Mouse (Mus musculus): ENCODE data around the gene Slc35b1. TPM values are rescaled to one million over a fixed set of nuclear protein-coding genes. Genes with fewer than 3 reads are reported as not detected.

Slc35b1 gene
- polyA plus RNA-seq, 1 experiment from 2014 or later = 174 TPM

DNA sequence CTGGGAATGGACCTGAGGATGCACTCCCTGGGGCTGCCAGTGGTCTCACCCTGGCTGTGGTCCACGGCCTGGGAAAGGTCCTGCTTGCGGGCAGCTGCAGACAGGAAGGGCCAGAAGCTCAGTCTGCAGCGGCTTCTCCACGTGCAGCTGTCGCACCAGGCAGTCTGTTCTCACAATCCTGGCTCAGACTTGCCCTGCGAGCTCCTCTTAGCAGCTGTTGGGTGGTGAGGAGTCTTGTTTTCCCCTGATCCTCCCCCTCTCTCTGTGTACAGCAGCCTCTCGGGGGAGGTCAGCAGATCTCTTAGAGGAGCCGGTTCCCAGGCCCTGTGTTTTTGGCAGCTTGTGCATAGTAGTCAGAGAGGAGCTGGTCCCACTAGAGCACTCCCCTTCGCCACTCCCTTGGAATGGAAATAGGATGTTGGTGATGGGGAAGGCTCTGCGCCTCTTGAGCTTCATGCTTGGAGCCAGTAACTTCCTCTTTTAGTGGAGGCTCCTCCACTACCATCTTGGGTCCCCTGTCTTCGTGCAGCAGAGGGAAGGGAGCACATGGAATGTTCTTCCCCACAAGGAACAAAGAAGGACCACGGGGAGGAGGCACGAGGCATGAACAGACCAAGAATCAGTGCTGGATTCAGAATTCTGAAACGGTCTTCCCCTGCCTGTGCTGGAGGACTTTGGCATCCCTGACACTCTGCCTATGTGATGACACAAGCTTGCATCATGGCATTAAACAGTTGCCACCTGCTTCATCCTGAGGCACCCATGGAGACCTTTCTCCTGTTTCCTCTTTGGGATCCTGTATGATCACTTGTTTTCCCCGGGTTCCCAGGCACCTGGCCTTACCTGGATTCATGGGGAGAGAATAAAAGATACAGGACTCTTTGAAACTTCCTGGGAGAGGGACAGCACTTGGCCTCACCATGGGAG, 14.3 kb upstream of the Slc35b1 start:
- ATAC-seq = no peak
- H3K4me2 ChIP-seq (ENCODE audit: low read length) = no peak overlapping the region
- no peak overlapping the region for H3K9ac ChIP-seq (ENCODE audit: low read length)
- no peaks in the 10 kb centered on the region for H3K36me3 ChIP-seq (ENCODE audit: control insufficient read depth, insufficient read depth, low read length)
- H3K4me3 ChIP-seq (ENCODE audit: low read depth, low read length) = no peak overlapping the region
- H3K4me1 ChIP-seq (ENCODE audit: control insufficient read depth, insufficient read depth, low read length) = no peaks in the 10 kb centered on the region
- 74% methylated on average over 15 of the region's 15 CpGs for WGBS
- H3K27ac ChIP-seq (ENCODE audit: low read depth, low read length) = no peak overlapping the region
- no peaks in the 10 kb centered on the region for H3K9me3 ChIP-seq (replicated peaks; ENCODE audit: control insufficient read depth, low read length)
- peak; percentile 23 for DNase-seq (ENCODE audit: low spot score)
- no peaks in the 10 kb centered on the region for H3K27me3 ChIP-seq (replicated peaks; ENCODE audit: control insufficient read depth, insufficient read depth, low read length)

DNA sequence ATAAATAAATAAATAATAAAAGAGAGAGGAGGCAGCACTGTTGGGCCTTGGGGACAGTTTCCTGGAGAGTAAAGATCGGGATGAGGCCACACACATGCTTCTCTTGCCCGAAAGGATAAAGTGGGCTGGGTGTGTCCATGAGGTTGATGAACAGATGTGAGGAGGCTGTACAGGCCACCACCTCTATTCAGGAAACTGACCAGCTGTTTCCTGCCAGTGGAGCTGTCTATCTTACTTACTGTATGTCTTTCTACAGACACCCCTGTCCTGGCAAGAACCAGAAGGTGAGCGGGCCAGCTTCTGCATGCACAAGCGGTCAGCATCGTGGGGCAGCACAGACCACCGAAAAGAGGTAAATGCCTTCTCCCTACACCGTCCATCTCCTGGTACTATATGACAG, 13.3 kb upstream of the Slc35b1 start:
- H3K27me3 ChIP-seq (replicated peaks; ENCODE audit: control insufficient read depth, insufficient read depth, low read length) = no peaks in the 10 kb centered on the region
- WGBS = 97% methylated on average over 7 of the region's 7 CpGs
- no peak overlapping the region for H3K27ac ChIP-seq (ENCODE audit: low read depth, low read length)
- no peak overlapping the region for H3K4me3 ChIP-seq (ENCODE audit: low read depth, low read length)
- ATAC-seq = no peak
- no peak for DNase-seq (ENCODE audit: low spot score)
- H3K4me1 ChIP-seq (ENCODE audit: control insufficient read depth, insufficient read depth, low read length) = no peaks in the 10 kb centered on the region
- no peak overlapping the region for H3K9ac ChIP-seq (ENCODE audit: low read length)
- no peak overlapping the region for H3K4me2 ChIP-seq (ENCODE audit: low read length)
- no peaks in the 10 kb centered on the region for H3K36me3 ChIP-seq (ENCODE audit: control insufficient read depth, insufficient read depth, low read length)
- no peaks in the 10 kb centered on the region for H3K9me3 ChIP-seq (replicated peaks; ENCODE audit: control insufficient read depth, low read length)

DNA sequence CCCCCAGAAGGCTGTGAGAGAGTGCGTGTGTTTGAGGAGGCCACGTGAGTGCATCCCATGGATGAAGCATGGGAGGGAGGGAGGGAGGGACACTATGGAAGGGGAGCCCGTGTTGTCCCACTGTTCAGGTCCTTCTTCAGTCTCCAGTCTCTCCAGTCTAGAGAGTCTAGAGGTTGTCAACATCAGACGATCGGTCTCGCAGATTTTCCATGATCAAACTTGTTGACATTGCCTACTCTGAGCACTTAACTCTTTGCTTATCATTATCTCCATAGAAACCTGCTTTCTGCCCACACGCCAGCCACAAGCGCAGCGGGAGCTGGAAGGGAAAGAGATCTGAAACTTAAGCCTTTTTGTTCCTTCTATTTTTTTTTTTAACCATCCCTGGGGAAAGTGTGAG, 5.6 kb upstream of the Slc35b1 start:
- Histone ChIP-seq H3K4me3 (ENCODE audit: low read depth, low read length) (no peak overlapping the region), H3K4me2 (ENCODE audit: low read length) (no peak overlapping the region), H3K36me3 (ENCODE audit: control insufficient read depth, insufficient read depth, low read length) (no peaks in the 10 kb centered on the region), H3K27ac (ENCODE audit: low read depth, low read length) (no peak overlapping the region), H3K9ac (ENCODE audit: low read length) (no peak overlapping the region), H3K27me3 (replicated peaks; ENCODE audit: control insufficient read depth, insufficient read depth, low read length) (no peaks in the 10 kb centered on the region), H3K9me3 (replicated peaks; ENCODE audit: control insufficient read depth, low read length) (no peaks in the 10 kb centered on the region), H3K4me1 (ENCODE audit: control insufficient read depth, insufficient read depth, low read length) (no peaks in the 10 kb centered on the region)
- ATAC-seq (no peak), DNase-seq (ENCODE audit: low spot score) (no peak)
- 85% methylated on average over 9 of the region's 9 CpGs for WGBS

DNA sequence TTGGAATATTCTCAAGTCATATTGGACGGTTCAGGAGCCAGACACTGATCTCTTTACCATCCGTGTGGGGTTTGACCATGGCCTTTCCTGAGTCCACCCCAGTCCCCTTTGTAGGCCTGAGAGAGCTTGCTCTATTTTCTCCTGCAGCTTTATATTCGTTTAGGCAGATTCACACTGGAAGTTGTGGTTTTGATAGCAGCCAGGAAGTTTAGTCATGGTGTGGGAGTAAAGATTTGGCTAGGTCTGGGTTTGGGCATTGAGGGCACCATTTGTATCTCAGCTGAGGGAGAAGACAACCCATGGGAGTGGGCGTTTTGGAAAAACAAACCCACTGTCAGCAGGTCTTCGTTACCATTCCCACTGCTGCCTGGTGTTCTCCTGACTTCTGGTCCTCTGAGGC, 4.9 kb upstream of the Slc35b1 start:
- Histone ChIP-seq H3K27ac (ENCODE audit: low read depth, low read length) (no peak overlapping the region), H3K36me3 (ENCODE audit: control insufficient read depth, insufficient read depth, low read length) (no peaks in the 10 kb centered on the region), H3K4me1 (ENCODE audit: control insufficient read depth, insufficient read depth, low read length) (no peaks in the 10 kb centered on the region), H3K9me3 (replicated peaks; ENCODE audit: control insufficient read depth, low read length) (no peaks in the 10 kb centered on the region), H3K9ac (ENCODE audit: low read length) (no peak overlapping the region), H3K4me3 (ENCODE audit: low read depth, low read length) (no peak overlapping the region), H3K27me3 (replicated peaks; ENCODE audit: control insufficient read depth, insufficient read depth, low read length) (no peaks in the 10 kb centered on the region), H3K4me2 (ENCODE audit: low read length) (no peak overlapping the region)
- 77% methylated on average over 5 of the region's 5 CpGs for WGBS
- DNase-seq (ENCODE audit: low spot score) = no peak
- ATAC-seq = no peak

DNA sequence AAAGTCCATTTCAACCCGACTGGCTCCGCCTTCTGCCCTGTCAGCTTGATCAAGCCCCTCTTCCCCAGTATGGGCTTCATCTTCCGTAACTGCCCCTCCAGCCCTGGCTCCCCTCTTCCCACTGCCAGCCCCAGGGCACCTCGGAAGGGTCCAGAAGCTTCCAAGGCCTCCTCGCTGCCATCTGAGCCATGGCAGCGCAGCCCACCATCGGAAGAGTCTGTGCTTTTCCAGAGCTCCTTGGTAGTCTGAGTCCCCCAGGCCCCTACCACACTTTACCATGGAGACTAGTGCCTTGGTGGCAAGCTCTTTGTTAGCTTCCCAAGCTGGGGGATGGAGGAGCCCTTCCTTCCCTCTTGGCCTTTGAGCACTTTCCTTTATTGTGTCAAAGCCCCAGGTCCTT, 3.8 kb upstream of the Slc35b1 start:
- Histone ChIP-seq H3K9ac (ENCODE audit: low read length) (no peak overlapping the region), H3K9me3 (replicated peaks; ENCODE audit: control insufficient read depth, low read length) (no peaks in the 10 kb centered on the region), H3K4me3 (ENCODE audit: low read depth, low read length) (no peak overlapping the region), H3K27ac (ENCODE audit: low read depth, low read length) (no peak overlapping the region), H3K27me3 (replicated peaks; ENCODE audit: control insufficient read depth, insufficient read depth, low read length) (no peaks in the 10 kb centered on the region), H3K4me1 (ENCODE audit: control insufficient read depth, insufficient read depth, low read length) (peaks cover 3% of the 10 kb centered on the region; the same call in 1 of the 2 replicates), H3K36me3 (ENCODE audit: control insufficient read depth, insufficient read depth, low read length) (no peaks in the 10 kb centered on the region), H3K4me2 (ENCODE audit: low read length) (no peak overlapping the region)
- DNase-seq (ENCODE audit: low spot score) = no peak
- WGBS = 93% methylated on average over 7 of the region's 7 CpGs
- ATAC-seq = no peak

DNA sequence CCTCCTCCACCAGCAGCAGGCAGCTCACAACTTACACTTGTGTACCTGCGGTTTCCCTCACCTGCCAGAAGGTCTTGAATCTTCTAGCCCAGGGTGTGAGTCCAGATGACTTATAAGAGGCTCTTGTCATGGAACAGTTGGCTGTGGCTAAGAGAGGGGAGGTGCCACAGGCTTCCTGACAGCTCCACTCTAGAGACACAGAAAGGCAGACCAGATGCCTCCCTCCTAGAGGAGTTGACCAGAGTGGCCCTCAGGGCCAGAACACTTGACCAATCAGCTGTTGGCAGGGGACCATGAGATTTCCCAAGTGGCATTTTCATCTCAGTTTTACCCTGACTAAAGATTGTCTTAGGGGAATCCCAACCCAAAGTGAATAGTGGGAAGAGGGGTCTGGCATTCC, 3.3 kb upstream of the Slc35b1 start:
- Histone ChIP-seq H3K36me3 (ENCODE audit: control insufficient read depth, insufficient read depth, low read length) (0 out of 2 replicates have a peak, but pooled peaks cover under 1% of the 10 kb centered on the region), H3K4me2 (ENCODE audit: low read length) (no peak overlapping the region), H3K27ac (ENCODE audit: low read depth, low read length) (no peak overlapping the region), H3K9ac (ENCODE audit: low read length) (no peak overlapping the region), H3K4me3 (ENCODE audit: low read depth, low read length) (no peak overlapping the region), H3K9me3 (replicated peaks; ENCODE audit: control insufficient read depth, low read length) (no peaks in the 10 kb centered on the region), H3K27me3 (replicated peaks; ENCODE audit: control insufficient read depth, insufficient read depth, low read length) (no peaks in the 10 kb centered on the region), H3K4me1 (ENCODE audit: control insufficient read depth, insufficient read depth, low read length) (peaks cover 7% of the 10 kb centered on the region; the same call in 1 of the 2 replicates)
- no peak for ATAC-seq
- WGBS = 88% methylated on average over 1 of the region's 1 CpGs
- no peak for DNase-seq (ENCODE audit: low spot score)

DNA sequence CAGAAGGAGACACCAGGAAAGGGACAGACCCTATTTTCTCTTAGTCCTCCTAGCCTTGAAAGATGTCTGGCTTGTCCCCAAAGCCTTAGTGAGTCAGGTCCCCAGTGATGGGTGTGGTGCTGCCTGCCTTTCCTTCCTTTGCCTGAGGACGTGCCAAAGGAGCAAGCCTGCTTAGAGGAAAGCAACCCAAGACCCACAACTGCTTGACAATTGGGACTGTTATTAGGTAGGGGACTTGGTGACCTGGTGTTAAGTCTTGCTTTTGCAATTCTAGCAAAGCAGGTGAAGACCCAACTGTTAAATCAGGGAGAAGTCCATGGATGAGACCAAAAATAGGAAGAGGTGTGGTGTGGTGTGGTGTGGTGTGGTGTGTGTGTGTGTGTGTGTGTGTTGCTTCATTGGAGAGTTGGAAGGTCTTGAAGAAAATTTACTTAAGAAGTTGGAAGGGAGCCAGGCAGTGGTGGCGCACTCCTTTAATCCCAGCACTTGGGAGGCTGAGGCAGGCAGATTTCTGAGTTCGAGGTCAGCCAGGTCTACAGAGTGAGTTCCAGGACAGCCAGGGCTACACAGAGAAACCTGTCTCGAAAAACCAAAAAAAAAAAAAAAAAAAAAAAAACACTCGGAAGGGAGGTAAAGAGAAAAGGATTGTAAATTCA, 1.0 kb upstream of the Slc35b1 start:
- WGBS = 91% methylated on average over 5 of the region's 5 CpGs
- ATAC-seq = no peak

DNA sequence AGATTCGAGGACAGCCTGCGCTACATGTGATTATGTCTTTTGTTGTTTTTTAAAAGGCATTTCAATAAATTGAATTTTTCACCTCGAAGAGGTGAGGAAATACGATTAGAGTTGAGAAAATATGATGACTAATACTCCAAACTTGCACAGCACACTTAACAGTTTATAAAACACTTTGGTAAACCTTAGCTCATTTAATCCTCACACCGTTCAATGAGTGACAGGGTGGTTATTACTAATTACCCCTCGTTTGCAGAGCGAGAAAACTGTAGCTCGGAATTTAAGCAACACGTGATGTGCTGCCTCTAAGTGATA, 531 bp upstream of the Slc35b1 start:
- H3K4me1 ChIP-seq (ENCODE audit: control insufficient read depth, insufficient read depth, low read length) = peaks cover 7% of the 10 kb centered on the region; the same call in 1 of the 2 replicates
- DNase-seq (ENCODE audit: low spot score) (no peak), ATAC-seq (no peak)
- H3K9ac ChIP-seq (ENCODE audit: low read length) = 0 out of 2 replicates have a peak overlapping the region, but pooled peaks have one; percentile 17
- H3K27me3 ChIP-seq (replicated peaks; ENCODE audit: control insufficient read depth, insufficient read depth, low read length) = no peaks in the 10 kb centered on the region
- H3K9me3 ChIP-seq (replicated peaks; ENCODE audit: control insufficient read depth, low read length) = no peaks in the 10 kb centered on the region
- peaks cover 25% of the 10 kb centered on the region for H3K36me3 ChIP-seq (ENCODE audit: control insufficient read depth, insufficient read depth, low read length)
- peak overlapping the region; percentile 22 for H3K4me3 ChIP-seq (ENCODE audit: low read depth, low read length)
- peak overlapping the region; percentile 39 for H3K4me2 ChIP-seq (ENCODE audit: low read length)
- H3K27ac ChIP-seq (ENCODE audit: low read depth, low read length) = no peak overlapping the region; the same call in 1 of the 2 replicates
- WGBS = 37% methylated on average over 9 of the region's 9 CpGs

More for the DNA sequence above, 1.0 kb upstream of the Slc35b1 start:
- Histone ChIP-seq H3K4me3 (ENCODE audit: low read depth, low read length) (no peak overlapping the region), H3K4me1 (ENCODE audit: control insufficient read depth, insufficient read depth, low read length) (peaks cover 7% of the 10 kb centered on the region; the same call in 1 of the 2 replicates), H3K27me3 (replicated peaks; ENCODE audit: control insufficient read depth, insufficient read depth, low read length) (no peaks in the 10 kb centered on the region), H3K36me3 (ENCODE audit: control insufficient read depth, insufficient read depth, low read length) (peaks cover 21% of the 10 kb centered on the region), H3K27ac (ENCODE audit: low read depth, low read length) (no peak overlapping the region), H3K9me3 (replicated peaks; ENCODE audit: control insufficient read depth, low read length) (no peaks in the 10 kb centered on the region), H3K9ac (ENCODE audit: low read length) (no peak overlapping the region), H3K4me2 (ENCODE audit: low read length) (no peak overlapping the region)
- DNase-seq (ENCODE audit: low spot score) = no peak

DNA sequence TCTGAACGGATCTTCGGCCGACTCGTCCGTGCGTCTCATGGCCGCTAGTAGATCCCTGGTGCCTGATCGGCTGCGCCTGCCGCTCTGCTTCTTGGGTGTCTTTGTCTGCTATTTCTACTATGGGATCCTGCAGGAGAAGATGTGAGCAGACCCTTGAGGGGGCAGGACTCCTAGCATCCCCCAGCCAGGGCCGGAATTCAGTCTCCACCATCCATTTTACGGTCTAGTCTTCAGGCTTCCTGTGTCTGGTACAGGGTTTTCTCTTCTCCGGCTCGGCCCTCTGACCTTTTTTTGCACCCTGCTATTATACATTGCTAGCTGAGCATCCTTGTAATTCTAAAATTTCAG, 455 bp downstream of the Slc35b1 start:
- Histone ChIP-seq H3K27ac (ENCODE audit: low read depth, low read length) (peak overlapping the region; percentile 91), H3K4me1 (ENCODE audit: control insufficient read depth, insufficient read depth, low read length) (peaks cover 7% of the 10 kb centered on the region; the same call in 1 of the 2 replicates), H3K9me3 (replicated peaks; ENCODE audit: control insufficient read depth, low read length) (no peaks in the 10 kb centered on the region), H3K4me2 (ENCODE audit: low read length) (peak overlapping the region; percentile 51), H3K27me3 (replicated peaks; ENCODE audit: control insufficient read depth, insufficient read depth, low read length) (no peaks in the 10 kb centered on the region), H3K9ac (ENCODE audit: low read length) (peak overlapping the region; percentile 92), H3K4me3 (ENCODE audit: low read depth, low read length) (peak overlapping the region; percentile 84), H3K36me3 (ENCODE audit: control insufficient read depth, insufficient read depth, low read length) (peaks cover 35% of the 10 kb centered on the region)
- DNase-seq (ENCODE audit: low spot score) (no peak), ATAC-seq (peak; percentile 29)
- 0% methylated on average over 14 of the region's 14 CpGs for WGBS
